Mouse (Mus musculus) natural killer cell, adult 2 months (primary cell): ENCODE data around the gene Olfr1130.
"Not testable (repeated sequence)": the region's sequence is repeated elsewhere in the genome, so short reads cannot be mapped to it uniquely, and the experiment has no call there.

Experiments
- DNase-seq, 2 experiments: peaks; one replicate each; pipeline ENCODE4 v3.0.0; 2022; ENCODE audit warnings: low spot score in 2 of 2

Gene Olfr1130

DNA sequence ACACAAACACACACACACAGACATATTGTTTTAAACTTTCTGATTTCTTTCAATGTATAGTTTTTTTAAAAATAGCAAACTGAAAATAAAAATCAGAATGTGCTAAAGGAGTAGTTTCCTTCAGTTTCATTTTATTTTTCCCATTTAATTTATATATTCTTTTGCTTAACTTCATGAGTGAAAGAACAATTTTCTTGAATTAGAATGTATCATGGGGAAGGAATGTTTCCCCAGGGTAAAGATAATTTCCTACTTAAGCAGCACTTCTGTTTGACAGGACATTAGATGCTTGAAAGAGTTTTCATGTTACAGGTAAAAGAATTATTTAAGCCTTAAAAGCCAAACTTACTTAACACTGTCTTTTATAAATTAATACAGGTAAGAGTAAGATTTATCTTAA lies at the start of gene Olfr1130:
Gene Olfr1130, plus strand, starts transcription at position 301 of the 400 bp plus-strand sequence.
- DNase-seq, result not testable (repeated sequence)

DNA sequence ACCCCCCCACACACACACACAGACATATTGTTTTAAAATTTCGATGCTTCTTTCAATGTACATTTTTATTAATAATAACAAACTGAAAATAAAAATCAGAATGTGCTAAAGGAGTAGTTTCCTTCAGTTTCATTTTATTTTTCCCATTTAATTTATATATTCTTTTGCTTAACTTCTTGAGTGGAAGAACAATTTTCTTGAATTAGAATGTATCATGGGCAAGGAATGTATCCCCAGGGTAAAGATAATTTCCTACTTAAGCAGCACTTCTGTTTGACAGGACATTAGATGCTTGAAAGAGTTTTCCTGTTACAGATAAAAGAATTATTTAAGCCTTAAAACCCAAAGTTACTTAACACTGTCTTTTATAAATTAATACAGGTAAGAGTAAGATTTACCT lies 32.4 kb upstream of the Olfr1130 start, which contains the start of gene Olfr1129:
Gene Olfr1129, plus strand, starts transcription at position 301 of the 400 bp plus-strand sequence.
- not testable (repeated sequence) for DNase-seq

DNA sequence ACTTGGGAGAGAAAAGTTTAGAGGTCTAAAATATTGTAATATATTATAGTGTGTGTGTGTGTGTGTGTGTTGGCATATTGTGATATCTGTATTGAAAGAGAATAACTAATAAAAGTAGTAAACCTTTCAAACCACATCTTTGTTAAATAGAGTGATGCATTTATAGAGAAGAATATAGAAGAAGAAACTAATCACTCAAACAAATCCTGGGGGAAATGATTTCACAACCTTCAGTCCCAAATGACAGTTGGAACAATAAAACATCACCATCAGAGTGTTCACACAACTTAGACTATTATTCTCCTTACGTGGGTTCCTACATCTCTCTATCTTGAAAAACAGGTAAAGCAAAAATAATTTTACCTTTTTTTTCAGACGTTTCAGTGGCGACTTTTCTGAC lies 20.8 kb downstream of the Olfr1130 start, which contains the start of gene Olfr1131:
Gene Olfr1131, plus strand, starts transcription at position 301 of the 400 bp plus-strand sequence.
- no peak for DNase-seq

- DNase-seq, result no peak
Observed at GRCm38 (mm10) chr2:87637435-87637834, 31.4 kb downstream of the Olfr1130 start, which contains the start of gene Olfr1132. Gene Olfr1132, minus strand, starts transcription at chr2:87637535.

DNA sequence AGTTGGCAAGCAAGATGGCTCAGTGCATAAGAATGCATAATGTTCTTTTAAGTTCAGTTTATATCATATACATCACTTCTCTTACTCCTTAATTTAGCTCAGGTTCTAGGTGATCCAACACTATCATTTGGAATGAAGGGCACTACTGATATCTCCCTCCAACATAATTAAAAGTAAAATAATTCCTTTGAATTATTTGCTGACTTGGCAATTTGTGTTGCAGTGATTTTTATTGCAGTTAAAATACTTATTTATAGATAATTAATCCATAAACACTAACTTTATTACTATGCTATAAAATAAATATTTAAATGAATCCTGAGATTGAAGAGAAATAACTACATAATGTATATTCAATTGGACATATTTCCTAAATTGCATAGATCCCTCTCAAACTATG lies 36.4 kb downstream of the Olfr1130 start:
- no peak for DNase-seq

- DNase-seq, result no peak
Observed at GRCm38 (mm10) chr2:87647274-87647673, 41.3 kb downstream of the Olfr1130 start, which contains the start of gene Olfr1133. Gene Olfr1133, minus strand, starts transcription at chr2:87647374.

- no peak for DNase-seq
Observed at GRCm38 (mm10) chr2:87658360-87658759, 52.3 kb downstream of the Olfr1130 start, which contains the start of gene Olfr1134. Gene Olfr1134, minus strand, starts transcription at chr2:87658460.
